Mouse (Mus musculus): ENCODE measurements at regions not wholly inside any gene's neighbourhood (a gene's known extent, or its start where the extent isn't known, plus 50 kb on each side); places are given as distances from the start of the nearest gene placed in this dataset.

DNA sequence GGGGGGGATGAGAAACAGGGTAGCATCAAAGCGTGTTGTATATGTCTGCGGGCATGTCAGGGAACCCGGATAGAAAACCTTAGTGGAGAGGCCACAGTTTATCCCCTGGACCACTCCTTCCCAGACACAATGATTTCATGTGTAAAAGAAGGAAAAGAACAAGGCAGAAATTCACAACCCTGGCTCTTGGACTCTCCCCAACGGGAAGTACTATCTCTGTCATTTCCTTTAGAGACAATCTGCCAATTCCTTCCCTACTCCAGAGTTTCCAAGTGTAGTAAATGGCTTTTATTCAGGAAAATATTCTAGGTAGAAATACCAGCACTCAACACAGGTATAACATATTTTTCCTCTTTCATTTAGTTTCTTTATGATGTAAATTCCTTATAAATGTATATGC is 141.7 kb upstream of the Ccn2 start:
- 56% methylated on average over 4 of the region's 4 CpGs for WGBS (ENCODE audit: insufficient replicate concordance)
- no peak for ATAC-seq (ENCODE audit: low read depth)
- H3K27ac ChIP-seq (ENCODE audit: low read length), result no peak overlapping the region

DNA sequence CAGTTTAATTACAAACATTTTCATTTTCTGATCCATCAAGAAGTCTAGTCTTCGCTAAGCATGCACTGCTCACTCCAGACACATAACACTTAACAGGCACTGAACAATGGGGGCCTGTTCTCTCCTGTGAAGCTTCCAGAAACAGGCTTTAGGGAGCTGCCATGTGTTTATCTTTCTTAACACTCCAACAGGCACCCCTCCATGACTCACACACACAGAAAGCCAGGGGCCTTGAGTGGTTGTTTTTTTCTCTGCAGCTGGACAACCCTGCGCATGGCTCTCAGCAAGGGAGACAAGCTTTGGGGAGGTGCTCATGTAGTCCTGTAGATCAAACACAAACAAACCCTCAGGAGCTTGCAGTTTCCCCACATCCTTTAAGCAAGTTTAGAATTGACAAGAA is 136.6 kb upstream of the Ccn2 start:
- 57% methylated on average over 2 of the region's 2 CpGs for WGBS (ENCODE audit: insufficient replicate concordance)
- no peaks in the 10 kb centered on the region for H3K4me1 ChIP-seq (ENCODE audit: control insufficient read depth, low read depth, low read length)

More for the DNA sequence above, 141.7 kb upstream of the Ccn2 start:
- no peaks in the 10 kb centered on the region for H3K36me3 ChIP-seq (ENCODE audit: control insufficient read depth, insufficient read depth)
- no peak overlapping the region for H3K9ac ChIP-seq (ENCODE audit: low read depth, low read length)
- no peak overlapping the region for H3K4me3 ChIP-seq (ENCODE audit: low read depth, low read length)
- H3K27me3 ChIP-seq (ENCODE audit: control insufficient read depth, insufficient read depth, low read depth, low read length), result no peaks in the 10 kb centered on the region
- no peaks in the 10 kb centered on the region for H3K4me1 ChIP-seq (ENCODE audit: control insufficient read depth, low read depth, low read length)
- H3K4me2 ChIP-seq (ENCODE audit: low read depth, low read length), result no peak overlapping the region
- no peaks in the 10 kb centered on the region for H3K9me3 ChIP-seq (replicated peaks; ENCODE audit: control insufficient read depth, low read length)

DNA sequence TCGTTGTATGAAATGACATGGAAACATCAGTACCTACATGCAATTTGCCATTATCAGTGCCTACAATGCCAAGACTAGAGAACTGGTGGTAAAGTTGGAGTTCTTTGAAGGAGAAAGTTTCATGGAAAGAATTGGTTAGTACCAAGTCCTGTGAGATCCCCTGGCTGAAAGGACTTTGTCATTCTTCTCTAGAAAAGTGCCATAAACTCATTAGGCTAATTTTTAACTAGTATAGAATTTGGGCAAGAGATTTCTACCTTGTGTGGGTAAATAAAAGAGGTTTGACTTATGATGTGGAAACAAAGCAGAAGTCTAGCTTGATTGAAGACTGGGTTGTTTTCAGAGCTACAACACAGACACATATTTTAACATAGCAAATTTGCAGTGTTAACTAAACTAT is 131.4 kb upstream of the Ccn2 start:
- Histone ChIP-seq H3K9ac (ENCODE audit: low read depth, low read length) (no peak overlapping the region), H3K4me3 (ENCODE audit: low read depth, low read length) (no peak overlapping the region), H3K9me3 (replicated peaks; ENCODE audit: control insufficient read depth, low read length) (no peaks in the 10 kb centered on the region), H3K36me3 (ENCODE audit: control insufficient read depth, insufficient read depth) (no peaks in the 10 kb centered on the region), H3K4me2 (ENCODE audit: low read depth, low read length) (no peak overlapping the region), H3K27ac (ENCODE audit: low read length) (no peak overlapping the region), H3K27me3 (ENCODE audit: control insufficient read depth, insufficient read depth, low read depth, low read length) (no peaks in the 10 kb centered on the region), H3K4me1 (ENCODE audit: control insufficient read depth, low read depth, low read length) (no peaks in the 10 kb centered on the region)
- ATAC-seq (ENCODE audit: low read depth), result no peak
- 71% methylated on average over 1 of the region's 1 CpGs for WGBS (ENCODE audit: insufficient replicate concordance)

More for the DNA sequence above, 136.6 kb upstream of the Ccn2 start:
- Histone ChIP-seq H3K27ac (ENCODE audit: low read length) (no peak overlapping the region), H3K36me3 (ENCODE audit: control insufficient read depth, insufficient read depth) (no peaks in the 10 kb centered on the region), H3K4me3 (ENCODE audit: low read depth, low read length) (no peak overlapping the region), H3K9me3 (replicated peaks; ENCODE audit: control insufficient read depth, low read length) (no peaks in the 10 kb centered on the region), H3K4me2 (ENCODE audit: low read depth, low read length) (no peak overlapping the region), H3K9ac (ENCODE audit: low read depth, low read length) (no peak overlapping the region), H3K27me3 (ENCODE audit: control insufficient read depth, insufficient read depth, low read depth, low read length) (no peaks in the 10 kb centered on the region)
- ATAC-seq (ENCODE audit: low read depth), result no peak

DNA sequence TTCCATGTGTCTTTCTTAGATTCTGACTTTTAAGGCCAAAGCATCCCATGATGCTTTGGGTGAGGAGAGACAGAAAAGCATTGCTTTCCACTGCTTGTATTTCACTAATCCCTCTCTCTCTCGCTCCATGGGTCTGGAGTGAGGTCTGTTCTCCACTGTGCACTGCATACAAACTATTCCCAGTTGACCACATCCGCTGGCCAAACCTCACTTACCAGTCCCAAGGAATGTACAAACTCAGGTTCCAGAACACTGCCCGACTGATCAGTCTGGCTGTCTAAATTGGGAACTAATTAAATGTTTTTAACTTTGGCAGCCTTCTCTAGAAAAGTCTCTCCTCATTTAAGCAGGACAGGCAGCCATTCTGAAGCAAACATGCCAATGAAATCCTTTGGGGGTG is 130.9 kb upstream of the Ccn2 start:
- no peak overlapping the region for H3K9ac ChIP-seq (ENCODE audit: low read depth, low read length)
- WGBS (ENCODE audit: insufficient replicate concordance), result 53% methylated on average over 3 of the region's 3 CpGs
- H3K9me3 ChIP-seq (replicated peaks; ENCODE audit: control insufficient read depth, low read length), result no peaks in the 10 kb centered on the region
- H3K4me1 ChIP-seq (ENCODE audit: control insufficient read depth, low read depth, low read length), result no peaks in the 10 kb centered on the region
- no peak overlapping the region for H3K4me2 ChIP-seq (ENCODE audit: low read depth, low read length)
- no peaks in the 10 kb centered on the region for H3K27me3 ChIP-seq (ENCODE audit: control insufficient read depth, insufficient read depth, low read depth, low read length)
- H3K4me3 ChIP-seq (ENCODE audit: low read depth, low read length), result no peak overlapping the region
- H3K27ac ChIP-seq (ENCODE audit: low read length), result no peak overlapping the region
- H3K36me3 ChIP-seq (ENCODE audit: control insufficient read depth, insufficient read depth), result no peaks in the 10 kb centered on the region
- no peak for ATAC-seq (ENCODE audit: low read depth)

DNA sequence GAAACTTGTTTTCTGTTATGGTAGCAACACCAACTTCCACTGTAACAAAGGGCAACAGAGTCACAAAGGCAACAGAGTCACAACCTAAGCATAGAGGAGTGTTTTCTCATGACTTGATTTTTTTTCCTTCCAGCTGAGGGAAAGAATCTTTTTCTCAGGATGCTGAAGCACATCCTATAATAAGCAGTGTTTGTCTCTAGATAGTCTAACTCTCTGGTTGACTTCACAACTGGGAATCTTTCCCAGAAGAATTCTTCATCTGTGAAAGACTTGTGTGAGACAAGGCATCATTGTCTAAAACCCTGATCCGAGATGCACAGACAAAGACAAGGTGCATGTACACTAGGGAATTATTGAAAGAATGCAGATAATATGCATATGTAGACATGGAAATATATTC is 125.5 kb upstream of the Ccn2 start:
- no peaks in the 10 kb centered on the region for H3K4me1 ChIP-seq (ENCODE audit: control insufficient read depth, low read depth, low read length)
- no peak for ATAC-seq (ENCODE audit: low read depth)
- WGBS (ENCODE audit: insufficient replicate concordance), result 65% methylated on average over 1 of the region's 1 CpGs
- no peak overlapping the region for H3K27ac ChIP-seq (ENCODE audit: low read length)
- H3K36me3 ChIP-seq (ENCODE audit: control insufficient read depth, insufficient read depth), result no peaks in the 10 kb centered on the region
- no peak overlapping the region for H3K4me3 ChIP-seq (ENCODE audit: low read depth, low read length)
- no peak overlapping the region for H3K4me2 ChIP-seq (ENCODE audit: low read depth, low read length)
- no peak overlapping the region for H3K9ac ChIP-seq (ENCODE audit: low read depth, low read length)
- H3K9me3 ChIP-seq (replicated peaks; ENCODE audit: control insufficient read depth, low read length), result no peaks in the 10 kb centered on the region
- H3K27me3 ChIP-seq (ENCODE audit: control insufficient read depth, insufficient read depth, low read depth, low read length), result no peaks in the 10 kb centered on the region

DNA sequence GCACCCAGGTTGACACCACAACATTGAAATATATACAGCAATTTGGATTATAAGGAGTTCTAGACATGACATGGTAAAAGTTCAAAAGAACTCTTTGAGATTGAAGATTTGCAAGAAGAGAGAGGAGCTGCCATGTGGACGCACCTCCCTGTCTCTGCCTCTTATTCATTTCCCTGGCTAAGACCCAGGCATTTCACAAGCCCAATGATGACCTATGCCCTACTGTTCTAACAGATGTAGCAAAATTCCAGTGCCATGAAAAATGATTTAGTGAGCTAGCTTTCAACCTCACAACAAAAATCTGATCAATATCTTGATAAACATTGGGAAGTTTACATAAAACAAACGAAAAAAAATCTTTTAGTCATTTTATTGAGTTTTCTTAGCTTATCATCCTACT is 123.7 kb upstream of the Ccn2 start:
- Histone ChIP-seq H3K9ac (ENCODE audit: low read depth, low read length) (no peak overlapping the region), H3K4me3 (ENCODE audit: low read depth, low read length) (no peak overlapping the region)
- 55% methylated on average over 2 of the region's 2 CpGs for WGBS (ENCODE audit: insufficient replicate concordance)

DNA sequence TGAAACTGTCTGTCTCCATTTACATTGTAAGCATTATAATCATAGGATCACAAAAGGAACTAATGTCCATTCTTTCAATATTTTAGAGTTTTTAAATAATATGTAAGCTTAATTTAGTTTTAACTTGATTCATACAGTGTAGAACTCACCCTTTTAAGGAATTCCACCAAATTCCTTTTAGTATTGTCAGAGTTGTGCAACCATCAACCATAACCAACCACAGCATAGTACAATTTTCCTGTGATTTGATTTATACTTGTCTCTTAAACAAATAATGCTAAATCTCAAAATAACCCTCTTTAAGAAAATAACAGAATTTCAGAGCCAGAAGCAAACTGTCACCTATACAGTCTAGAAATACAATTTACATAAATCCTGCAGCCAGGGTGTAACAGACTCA is 119.0 kb upstream of the Ccn2 start:
- H3K4me1 ChIP-seq (ENCODE audit: control insufficient read depth, low read depth, low read length), result no peaks in the 10 kb centered on the region
- no peak overlapping the region for H3K9ac ChIP-seq (ENCODE audit: low read depth, low read length)
- H3K27ac ChIP-seq (ENCODE audit: low read length), result no peak overlapping the region
- H3K36me3 ChIP-seq (ENCODE audit: control insufficient read depth, insufficient read depth), result no peaks in the 10 kb centered on the region
- H3K4me2 ChIP-seq (ENCODE audit: low read depth, low read length), result no peak overlapping the region
- no peaks in the 10 kb centered on the region for H3K9me3 ChIP-seq (replicated peaks; ENCODE audit: control insufficient read depth, low read length)
- H3K27me3 ChIP-seq (ENCODE audit: control insufficient read depth, insufficient read depth, low read depth, low read length), result no peaks in the 10 kb centered on the region
- no peak for ATAC-seq (ENCODE audit: low read depth)
- H3K4me3 ChIP-seq (ENCODE audit: low read depth, low read length), result no peak overlapping the region

More for the DNA sequence above, 123.7 kb upstream of the Ccn2 start:
- no peak overlapping the region for H3K27ac ChIP-seq (ENCODE audit: low read length)
- no peaks in the 10 kb centered on the region for H3K4me1 ChIP-seq (ENCODE audit: control insufficient read depth, low read depth, low read length)
- H3K9me3 ChIP-seq (replicated peaks; ENCODE audit: control insufficient read depth, low read length), result no peaks in the 10 kb centered on the region
- no peak for ATAC-seq (ENCODE audit: low read depth)
- no peaks in the 10 kb centered on the region for H3K27me3 ChIP-seq (ENCODE audit: control insufficient read depth, insufficient read depth, low read depth, low read length)
- no peaks in the 10 kb centered on the region for H3K36me3 ChIP-seq (ENCODE audit: control insufficient read depth, insufficient read depth)
- no peak overlapping the region for H3K4me2 ChIP-seq (ENCODE audit: low read depth, low read length)

DNA sequence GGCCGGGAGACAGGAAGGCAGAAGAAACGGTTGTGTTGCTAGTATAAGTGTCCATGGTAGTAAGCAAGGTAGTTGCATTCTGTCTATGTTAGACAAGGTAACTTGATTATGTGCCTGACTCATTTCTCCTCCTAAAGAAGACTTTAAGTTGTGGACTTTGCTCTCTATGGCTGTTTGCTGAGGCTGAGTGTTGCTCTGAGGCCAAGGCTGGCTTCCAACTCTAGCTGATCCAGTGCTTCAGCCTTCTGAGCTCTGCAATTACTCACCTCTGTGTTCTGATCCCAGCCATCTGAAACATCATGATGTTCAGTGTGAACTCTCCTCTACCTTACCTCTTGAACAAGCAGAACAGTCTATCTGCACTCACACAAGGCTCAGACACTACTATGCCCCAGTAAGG is 116.7 kb upstream of the Ccn2 start:
- no peak overlapping the region for H3K9ac ChIP-seq (ENCODE audit: low read depth, low read length)
- no peak overlapping the region for H3K4me2 ChIP-seq (ENCODE audit: low read depth, low read length)
- no peaks in the 10 kb centered on the region for H3K9me3 ChIP-seq (replicated peaks; ENCODE audit: control insufficient read depth, low read length)
- H3K27me3 ChIP-seq (ENCODE audit: control insufficient read depth, insufficient read depth, low read depth, low read length), result no peaks in the 10 kb centered on the region
- 72% methylated on average over 2 of the region's 2 CpGs for WGBS (ENCODE audit: insufficient replicate concordance)
- H3K27ac ChIP-seq (ENCODE audit: low read length), result no peak overlapping the region
- no peaks in the 10 kb centered on the region for H3K36me3 ChIP-seq (ENCODE audit: control insufficient read depth, insufficient read depth)
- H3K4me3 ChIP-seq (ENCODE audit: low read depth, low read length), result no peak overlapping the region
- no peak for ATAC-seq (ENCODE audit: low read depth)
- no peaks in the 10 kb centered on the region for H3K4me1 ChIP-seq (ENCODE audit: control insufficient read depth, low read depth, low read length)

DNA sequence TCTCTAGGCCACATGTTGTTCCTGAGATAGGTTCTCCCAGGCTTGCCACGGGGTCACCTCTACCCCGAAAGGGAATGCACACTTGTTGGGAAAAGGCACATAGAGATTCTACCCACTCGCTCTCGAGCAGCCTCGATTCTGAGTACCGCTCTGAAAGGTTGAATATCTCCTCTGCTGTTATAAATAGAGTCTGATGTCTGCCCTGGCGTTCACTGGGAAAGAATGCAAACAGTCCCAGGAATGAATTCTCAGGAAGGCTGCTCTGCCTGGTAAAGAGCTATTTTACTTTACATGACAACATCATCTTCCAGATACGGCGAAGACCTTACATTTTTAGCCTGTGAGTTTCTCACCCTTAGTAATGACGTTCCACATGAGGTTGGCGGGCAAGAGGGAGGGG is 116.1 kb upstream of the Ccn2 start:
- H3K27ac ChIP-seq (ENCODE audit: low read length), result no peak overlapping the region
- H3K9ac ChIP-seq (ENCODE audit: low read depth, low read length), result no peak overlapping the region
- no peaks in the 10 kb centered on the region for H3K4me1 ChIP-seq (ENCODE audit: control insufficient read depth, low read depth, low read length)
- H3K4me2 ChIP-seq (ENCODE audit: low read depth, low read length), result no peak overlapping the region
- WGBS (ENCODE audit: insufficient replicate concordance), result 65% methylated on average over 11 of the region's 11 CpGs
- H3K4me3 ChIP-seq (ENCODE audit: low read depth, low read length), result no peak overlapping the region
- H3K27me3 ChIP-seq (ENCODE audit: control insufficient read depth, insufficient read depth, low read depth, low read length), result no peaks in the 10 kb centered on the region
- H3K36me3 ChIP-seq (ENCODE audit: control insufficient read depth, insufficient read depth), result no peaks in the 10 kb centered on the region
- H3K9me3 ChIP-seq (replicated peaks; ENCODE audit: control insufficient read depth, low read length), result no peaks in the 10 kb centered on the region
- ATAC-seq (ENCODE audit: low read depth), result no peak
